Mouse (Mus musculus) adrenal gland (tissue): ENCODE data around the gene Tecpr2.

ENCODE experiments used
- intact Hi-C: fragments of 180-260 bp; cut with DNase I; formaldehyde crosslinking; loops from one replicate; pipeline ENCODE4 v1.15.1; 2025

Tecpr2 gene

DNA sequence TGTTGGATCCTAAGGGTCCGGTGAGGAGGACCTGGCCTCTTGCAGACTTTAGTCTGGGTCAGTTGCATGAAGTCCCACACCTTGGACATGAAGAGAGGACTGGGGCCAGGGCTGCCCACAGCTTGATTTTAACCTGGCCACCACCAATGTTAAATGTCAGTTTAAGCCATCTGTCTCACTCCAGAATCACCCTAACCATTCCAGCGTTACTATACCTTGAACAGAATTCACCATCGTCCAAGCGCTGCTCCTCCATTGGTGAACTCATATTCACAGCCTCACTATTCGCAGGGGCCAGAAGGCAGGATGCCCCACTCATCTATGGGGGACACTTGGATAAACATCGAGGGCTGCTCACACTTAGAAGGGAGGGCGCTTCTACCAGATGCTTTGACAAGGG, 111.9 kb downstream of the Tecpr2 start:
- intact Hi-C loops, result no loop called here

DNA sequence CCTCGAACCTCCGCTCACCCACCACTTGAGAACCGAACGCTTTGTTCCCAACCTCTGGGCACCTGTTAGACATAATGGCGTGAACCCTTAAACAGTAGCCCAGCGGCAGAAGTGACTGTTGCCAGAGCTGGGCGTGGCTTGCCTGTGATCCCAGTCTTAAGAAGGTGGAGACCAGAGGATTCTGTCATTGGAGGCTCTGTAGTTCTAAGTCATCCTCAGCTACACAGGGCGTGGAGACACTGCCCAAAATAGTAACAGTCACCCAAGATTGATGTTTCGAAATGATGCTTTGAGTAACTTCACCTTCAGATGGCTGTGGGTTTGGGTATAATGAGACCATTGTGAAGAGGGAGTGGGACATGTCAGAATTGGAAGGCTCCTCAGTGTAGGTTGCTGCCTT, 115.1 kb downstream of the Tecpr2 start:
- intact Hi-C loops, result no loop called here

DNA sequence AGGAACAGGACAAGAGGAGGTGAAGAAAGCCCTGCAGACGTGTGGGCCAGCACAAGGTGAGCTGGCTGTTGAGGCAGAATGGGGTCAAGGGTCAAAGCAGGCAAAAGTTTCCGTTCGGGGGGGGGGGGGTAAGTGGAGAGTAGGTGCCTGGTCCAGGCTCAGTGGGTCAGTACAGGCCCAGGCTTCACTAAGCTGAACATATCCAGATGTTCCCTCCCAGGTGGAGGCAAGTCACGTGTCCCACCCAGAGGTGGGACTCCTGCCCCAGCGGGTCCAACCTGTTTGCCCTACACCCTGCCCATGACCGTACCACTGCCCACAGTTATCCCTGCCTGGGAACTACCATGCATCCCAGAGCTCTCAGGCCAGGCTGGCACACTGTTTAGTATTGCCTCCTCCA, 116.7 kb downstream of the Tecpr2 start:
- intact Hi-C loops, result no loop called here

DNA sequence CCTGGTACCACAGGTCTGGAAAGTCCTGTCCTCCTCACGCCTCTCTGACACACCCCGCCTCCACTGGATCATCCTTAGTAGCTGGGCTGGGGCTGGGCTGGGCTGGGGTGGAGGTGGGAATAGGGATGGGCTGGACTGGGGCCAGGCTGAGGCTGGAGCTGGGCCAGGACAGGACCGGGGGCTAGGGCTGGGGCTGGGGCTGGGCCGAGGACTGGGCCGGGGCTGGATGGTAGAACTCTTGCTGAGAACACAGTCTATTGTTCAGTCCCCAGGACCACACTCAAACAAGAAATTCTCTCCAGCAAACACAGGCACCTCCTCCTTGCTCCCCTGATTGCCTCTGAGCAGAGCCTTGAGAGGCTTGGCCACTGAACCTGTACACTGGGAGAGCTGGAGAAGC, 117.3 kb downstream of the Tecpr2 start:
- intact Hi-C loops, result no loop called here

DNA sequence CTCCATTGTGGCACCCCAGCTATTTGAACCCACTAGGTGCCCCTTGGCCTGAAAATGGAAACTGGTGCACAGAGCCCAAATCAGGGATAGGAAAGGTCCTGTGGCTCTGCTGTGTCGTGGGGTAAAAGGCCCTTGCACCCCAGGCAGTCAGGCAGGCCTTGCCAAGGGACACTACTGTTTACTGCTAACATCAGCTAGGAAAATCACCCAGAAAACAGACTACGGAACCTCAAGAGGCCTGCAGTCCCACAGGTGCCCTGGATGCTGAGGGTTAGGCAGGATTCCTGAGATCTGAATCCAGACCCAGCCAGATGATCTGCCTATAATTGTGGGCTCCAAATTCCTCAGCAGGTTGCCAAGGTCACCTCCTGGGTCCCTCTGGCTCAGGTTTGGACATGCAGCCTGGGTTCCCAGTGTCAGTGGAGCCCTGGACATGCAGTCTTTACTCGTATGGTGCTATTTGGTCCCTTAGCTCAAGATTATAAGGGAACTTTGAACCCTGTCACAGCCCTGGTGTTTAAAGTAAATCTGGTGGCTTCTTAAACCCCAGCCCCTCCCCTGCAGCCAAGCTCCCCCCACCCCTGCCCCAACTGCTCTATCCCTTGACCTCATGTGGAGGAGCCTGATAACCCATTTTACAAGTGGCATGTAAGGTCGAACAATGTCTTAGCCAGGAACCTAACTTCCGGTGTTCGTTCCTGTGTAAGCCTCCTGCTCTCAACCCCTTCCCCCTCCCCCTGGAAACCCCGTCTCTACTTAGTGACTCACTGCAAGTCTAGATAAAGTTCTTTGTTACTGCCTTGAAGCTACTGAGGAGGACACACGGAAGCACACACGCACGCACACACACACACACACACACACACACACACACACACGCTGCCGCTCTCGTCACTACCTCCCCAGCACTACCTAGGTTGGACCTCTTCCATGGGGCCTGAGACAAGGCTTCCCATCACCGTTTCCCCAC, 118.4 kb downstream of the Tecpr2 start:
- intact Hi-C loops, result no loop called here

DNA sequence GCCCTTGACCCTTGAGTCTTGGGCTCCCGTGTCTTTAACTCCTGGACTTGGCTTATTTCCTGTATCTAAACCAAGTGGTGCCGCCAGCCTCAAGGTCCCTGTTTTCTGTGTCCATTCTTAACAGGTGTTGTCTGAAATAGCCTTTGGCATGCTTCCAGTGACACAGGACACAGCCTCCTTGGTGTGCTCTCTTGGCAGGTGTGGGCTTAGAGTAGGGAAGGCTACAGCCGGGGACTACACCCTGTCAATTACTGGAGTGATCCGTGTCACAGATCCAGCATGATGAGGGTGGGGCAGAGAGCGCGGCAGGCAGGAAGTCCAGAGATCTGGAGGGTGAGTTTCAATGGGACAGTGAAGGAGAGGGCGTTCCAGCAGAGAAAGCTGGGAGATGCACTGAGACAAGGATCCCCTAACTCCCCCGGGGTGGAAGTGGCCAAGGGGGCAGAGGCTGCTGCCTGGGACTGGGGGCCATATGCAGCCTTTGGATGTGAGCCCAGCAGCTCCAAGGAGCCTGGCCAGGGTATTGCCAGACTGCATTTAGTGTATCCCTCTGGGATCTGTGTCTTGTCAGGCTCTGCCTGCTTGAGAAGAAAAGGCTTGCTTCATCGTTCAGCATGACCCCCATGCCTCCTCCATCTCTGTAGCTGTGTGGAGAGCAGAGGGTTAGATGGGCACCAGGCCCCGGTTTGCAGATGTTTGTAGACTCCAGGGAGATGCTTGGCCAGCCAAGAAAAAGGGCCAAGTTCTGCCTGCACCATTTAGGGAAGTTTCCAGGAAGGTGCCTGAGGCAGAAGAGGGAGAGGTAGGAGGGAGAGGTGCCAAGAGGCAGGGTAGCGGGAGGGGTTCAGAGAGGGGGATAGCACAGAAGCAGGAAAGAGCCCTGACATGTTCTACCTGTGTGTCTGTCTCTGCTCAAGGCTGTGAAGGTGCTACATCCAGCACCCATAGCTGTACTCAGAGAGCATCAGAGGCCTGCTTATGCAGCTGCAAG, 119.7 kb downstream of the Tecpr2 start:
- intact Hi-C loops, result no loop called here

DNA sequence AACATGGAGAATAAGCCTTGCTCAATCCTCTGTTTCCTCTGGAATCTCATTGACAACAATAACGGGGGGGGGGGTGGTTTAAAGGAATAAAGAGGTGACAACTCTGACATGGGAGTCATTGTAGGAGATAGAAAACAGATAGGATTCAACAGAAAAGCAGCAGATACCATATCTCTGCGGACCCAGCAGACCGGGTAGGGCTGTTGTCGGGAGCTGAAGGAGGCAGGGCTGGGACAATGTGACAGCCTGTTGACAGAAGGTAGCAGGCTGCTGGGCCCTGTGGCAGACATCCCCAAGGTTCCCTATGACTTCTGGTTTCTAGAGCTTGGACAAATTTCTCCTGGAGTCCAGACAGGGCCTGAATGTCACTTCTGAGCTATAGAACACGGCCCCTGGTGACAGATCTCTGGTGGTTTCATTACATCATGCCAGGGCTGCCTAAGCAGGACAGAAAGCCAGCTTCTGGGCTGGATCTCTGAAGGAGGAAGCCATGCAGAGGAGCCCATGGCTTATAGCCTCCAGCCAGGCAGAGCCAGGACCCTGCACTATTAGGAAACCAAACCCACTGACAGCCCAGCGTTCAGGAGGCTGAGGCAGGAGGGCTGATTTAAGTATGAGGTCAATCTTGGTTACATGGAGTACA, 120.7 kb downstream of the Tecpr2 start:
- intact Hi-C loops, result no loop called here

DNA sequence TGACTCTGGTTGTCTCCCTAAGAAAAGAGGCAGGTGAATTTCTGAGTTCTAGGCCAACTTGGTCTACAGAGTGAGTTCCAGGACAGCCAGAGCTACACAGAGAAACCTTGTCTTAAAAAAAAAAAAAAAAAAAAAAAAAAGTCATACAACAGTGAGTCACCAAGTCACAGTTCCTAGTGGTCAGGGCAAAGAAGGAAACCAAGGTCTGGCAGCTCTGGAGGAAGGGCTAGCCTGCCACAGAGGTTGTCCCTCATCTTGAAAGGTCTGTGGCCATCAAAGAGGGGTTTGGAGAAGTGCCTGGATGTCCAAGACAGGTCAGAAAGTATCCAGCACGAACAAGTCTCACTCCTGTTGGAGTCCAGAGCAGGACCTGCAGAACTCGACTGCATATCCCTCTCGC, 127.7 kb downstream of the Tecpr2 start:
- intact Hi-C loops, result no loop called here

DNA sequence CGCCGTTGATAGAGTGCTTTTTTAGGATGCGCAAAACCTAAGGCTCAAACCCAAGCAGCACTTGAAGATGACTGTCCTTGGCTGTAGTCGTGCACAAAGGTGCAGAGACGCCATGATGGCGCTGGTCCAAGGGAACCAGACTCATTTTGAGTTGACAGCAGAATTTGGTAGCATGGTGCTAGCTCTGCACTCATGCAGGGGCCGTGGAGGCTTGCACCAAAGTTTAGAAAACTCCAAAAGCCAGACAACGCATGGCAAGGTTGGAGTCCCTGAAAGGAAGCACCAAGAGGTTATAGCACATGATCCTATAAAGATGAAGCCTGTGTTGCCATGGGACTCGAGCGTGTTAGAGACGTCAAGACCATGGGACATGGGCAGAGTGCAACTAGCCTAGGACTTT, 129.0 kb downstream of the Tecpr2 start:
- intact Hi-C loops, result no loop called here

DNA sequence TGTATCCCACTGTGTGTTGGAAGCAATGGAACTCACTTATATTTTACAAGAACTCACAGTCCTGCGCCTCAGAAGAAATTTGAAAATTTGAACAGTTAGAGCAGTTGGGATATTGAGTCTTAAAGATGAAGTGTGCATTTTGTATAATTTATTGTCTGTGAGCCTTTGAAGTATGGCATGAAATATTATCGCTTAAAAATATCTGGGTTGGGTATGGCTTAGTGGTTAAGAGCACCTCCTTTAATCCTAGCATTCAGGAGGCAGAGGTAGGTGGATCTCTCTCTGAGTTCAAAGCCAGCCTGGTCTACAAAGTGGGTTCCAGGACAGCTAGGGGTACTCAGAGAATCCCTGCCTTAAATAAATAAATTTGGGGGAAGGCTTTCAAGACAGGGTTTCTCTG, 130.0 kb downstream of the Tecpr2 start:
- intact Hi-C loops, result no loop called here

DNA sequence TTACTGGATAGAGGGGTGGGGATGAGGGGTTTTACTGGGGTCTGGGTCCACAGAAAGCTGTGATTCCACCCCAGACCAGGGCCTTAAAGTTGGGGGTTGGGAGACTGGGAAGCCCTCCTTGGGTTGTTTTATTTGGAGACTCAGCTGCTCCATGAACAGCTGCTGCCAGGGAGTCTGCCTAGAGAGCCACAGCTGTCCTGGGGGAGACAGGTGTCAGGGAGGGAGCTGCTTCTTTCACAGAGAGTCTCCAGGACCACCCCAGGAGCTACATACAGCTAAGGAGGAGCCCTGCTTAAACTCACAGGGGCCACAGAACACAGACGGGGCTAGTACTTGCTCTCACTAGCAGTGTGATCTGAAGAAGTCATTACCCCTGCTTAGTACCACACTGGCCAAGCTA, 132.1 kb downstream of the Tecpr2 start:
- intact Hi-C loops, result no loop called here

DNA sequence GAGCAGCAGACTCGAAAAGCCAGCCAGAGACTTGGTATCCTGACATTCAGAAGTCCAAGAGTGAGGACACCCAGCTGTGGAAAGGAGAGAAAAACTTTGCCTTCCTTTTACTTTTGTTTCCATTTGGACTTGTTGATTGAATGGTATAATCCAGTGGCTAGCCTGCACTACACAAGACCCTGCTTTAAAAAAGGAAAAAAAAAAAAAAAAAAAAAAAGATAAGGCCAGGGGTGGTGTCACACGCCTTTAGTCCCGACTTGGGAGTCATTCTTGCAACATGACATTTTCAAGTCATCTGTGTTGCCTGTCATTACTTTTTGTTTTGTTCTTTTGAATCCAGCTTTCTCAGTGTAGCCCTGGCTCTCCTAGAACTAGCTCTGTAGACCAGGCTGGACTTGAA, 132.5 kb downstream of the Tecpr2 start:
- intact Hi-C loops, result no loop called here
